Mouse (Mus musculus): Measurements from ENCODE around the gene Atmin.

GRCm38 (mm10) chr8:116994016-116994716 is 51.0 kb downstream of the Atmin start:
- TF ChIP-seq CTCF (IDR thresholded peaks at IDR 0.05; ENCODE audit: insufficient read depth, low read length): no peak
- no peak for TF ChIP-seq POLR2A (IDR thresholded peaks at IDR 0.05; ENCODE audit: borderline replicate concordance, extremely low read depth, low read depth, low read length)
